In genomic region chr16:49856661-49857060, GRCm38 (mm10) we compare ENCODE assay signal across 8 mouse cellular contexts. TPM values are rescaled to one million over a fixed set of nuclear protein-coding genes. Genes with fewer than 3 reads are reported as not detected.
DNase-seq lines count a peak whose midpoint lies in the region; ATAC-seq and TF ChIP-seq lines count a peak whose summit lies in the region.

No protein-coding gene starts in this region.

- peak overlapping the region; percentile 30 for H3ac ChIP-seq in C2C12 (ENCODE audit: control insufficient read depth, insufficient read length, low read depth)

- peaks cover 6% of the 10 kb centered on the region for H3K4me1 ChIP-seq in heart, embryonic 11.5 days (ENCODE audit: control insufficient read depth, insufficient read depth, low read length)
- H3K4me1 ChIP-seq in forebrain, embryonic 12.5 days, result peaks cover 22% of the 10 kb centered on the region
- peaks cover 39 to 47% of the 10 kb centered on the region in 2 experiments for H3K4me1 ChIP-seq in liver, embryonic 14.5 days (replicated peaks; ENCODE audit: control insufficient read depth in 2 of 2, insufficient read depth in 2 of 2, low read length in 1 of 2)

- no peak for TF ChIP-seq CTCF in C2C12 (IDR thresholded peaks at IDR 0.05; ENCODE audit: control insufficient read depth, insufficient read depth, insufficient read length)
- no peak for TF ChIP-seq CTCF in liver, embryonic 14.5 days (IDR thresholded peaks at IDR 0.05; ENCODE audit: low read depth)

- intact Hi-C loops in heart, postnatal 14 days (cut with DNase I), result loop anchor here (1.0 to 5.0 kb wide), 6 partner anchors 51 to 334 kb away; partner anchors contain the start of gene Ift57
- intact Hi-C loops in left cerebral cortex, postnatal 14 days (cut with DNase I), result loop anchor here (5.0 to 10.0 kb wide), 5 partner anchors 92 to 354 kb away; no protein-coding TSS in a partner anchor

- H3K4me3 ChIP-seq in heart, embryonic 11.5 days (ENCODE audit: low read depth, low read length), result peak overlapping the region; percentile 73
- peak overlapping the region; percentile 72 for H3K4me3 ChIP-seq in C2C12 (ENCODE audit: insufficient read depth, poor library complexity, severe bottlenecking)
- peak overlapping the region; percentile 89 for H3K4me3 ChIP-seq in forebrain, embryonic 12.5 days (replicated peaks)
- H3K4me3 ChIP-seq in liver, embryonic 14.5 days (ENCODE audit: insufficient read depth in 1 of 2, low read depth in 2 of 2, low read length in 2 of 2), result peak overlapping the region; percentile 61 to 90

- H3K79me3 ChIP-seq in C2C12 (ENCODE audit: low read depth), result peaks cover 52% of the 10 kb centered on the region

- H3K27ac ChIP-seq in heart, embryonic 11.5 days (ENCODE audit: low read depth, low read length), result no peak overlapping the region
- no peak overlapping the region for H3K27ac ChIP-seq in forebrain, embryonic 12.5 days
- H3K27ac ChIP-seq in liver, embryonic 14.5 days, result peak overlapping the region; percentile 98

- 28% methylated on average over 8 of the region's 8 CpGs for WGBS in heart, embryonic 11.5 days (ENCODE audit: insufficient replicate concordance)
- WGBS in forebrain, embryonic 12.5 days, result 21% methylated on average over 8 of the region's 8 CpGs
- 4% methylated on average over 8 of the region's 8 CpGs for WGBS in liver, embryonic 14.5 days (ENCODE audit: insufficient replicate concordance)

- no peak for DNase-seq in heart, postnatal 14 days
- no peak for DNase-seq in liver, embryonic 14.5 days (ENCODE audit: low read depth in 3 of 3, low spot score in 3 of 3)
- no peak for DNase-seq in B cell, adult 2 months
- no peak for DNase-seq in left cerebral cortex, postnatal 14 days (ENCODE audit: low spot score in 2 of 2)

- peaks cover 70% of the 10 kb centered on the region for H3K79me2 ChIP-seq in C2C12 (ENCODE audit: control insufficient read depth, insufficient read depth)

- H3K27me3 ChIP-seq in heart, embryonic 11.5 days (ENCODE audit: control insufficient read depth, insufficient read depth, low read length), result no peaks in the 10 kb centered on the region
- H3K27me3 ChIP-seq in C2C12 (ENCODE audit: control insufficient read depth, insufficient read depth, insufficient read length), result no peaks in the 10 kb centered on the region
- H3K27me3 ChIP-seq in forebrain, embryonic 12.5 days, result no peaks in the 10 kb centered on the region
- no peaks in the 10 kb centered on the region for H3K27me3 ChIP-seq in liver, embryonic 14.5 days (ENCODE audit: control insufficient read depth, insufficient read depth, low read length)

- no peaks in the 10 kb centered on the region for H3K36me3 ChIP-seq in heart, embryonic 11.5 days (ENCODE audit: control insufficient read depth, insufficient read depth, low read length)
- H3K36me3 ChIP-seq in C2C12 (ENCODE audit: control insufficient read depth, insufficient read depth), result no peaks in the 10 kb centered on the region
- no peaks in the 10 kb centered on the region for H3K36me3 ChIP-seq in forebrain, embryonic 12.5 days (replicated peaks)
- H3K36me3 ChIP-seq in liver, embryonic 14.5 days (replicated peaks; ENCODE audit: control insufficient read depth, insufficient read depth, low read depth), result peaks cover 37% of the 10 kb centered on the region

- TF ChIP-seq EP300 in liver, embryonic 14.5 days (IDR thresholded peaks at IDR 0.05; ENCODE audit: low read depth), result no peak

- peak overlapping the region; percentile 69 for H3K4me2 ChIP-seq in heart, embryonic 11.5 days
- H3K4me2 ChIP-seq in forebrain, embryonic 12.5 days, result peak overlapping the region; percentile 68
- H3K4me2 ChIP-seq in liver, embryonic 14.5 days (ENCODE audit: low read depth), result peak overlapping the region; percentile 88

- ATAC-seq in heart, embryonic 11.5 days (replicated peaks; ENCODE audit: insufficient number of reproducible peaks, low FRiP score, low TSS enrichment), result no peak
- ATAC-seq in forebrain, embryonic 12.5 days (ENCODE audit: low FRiP score), result no peak
- ATAC-seq in liver, embryonic 14.5 days (ENCODE audit: insufficient read depth), result no peak
- ATAC-seq in CD4-positive, CD25-positive, alpha-beta regulatory T cell, adult 4 months, result no peak

- H3K9ac ChIP-seq in heart, embryonic 11.5 days (ENCODE audit: low read depth, low read length), result peak overlapping the region; percentile 88
- H3K9ac ChIP-seq in forebrain, embryonic 12.5 days, result peak overlapping the region; percentile 93
- peak overlapping the region; percentile 99 for H3K9ac ChIP-seq in liver, embryonic 14.5 days (replicated peaks)

- no peaks in the 10 kb centered on the region for H3K9me3 ChIP-seq in heart, embryonic 11.5 days (replicated peaks; ENCODE audit: control insufficient read depth, low read length)
- no peaks in the 10 kb centered on the region for H3K9me3 ChIP-seq in forebrain, embryonic 12.5 days
- no peaks in the 10 kb centered on the region for H3K9me3 ChIP-seq in liver, embryonic 14.5 days (ENCODE audit: control insufficient read depth, low read length)

TF ChIP-seq in C2C12, 6 proteins besides CTCF, POLR2A, EP300 and RAD21:
- TF ChIP-seq MYOD1 (IDR thresholded peaks at IDR 0.05; ENCODE audit: control insufficient read depth, insufficient read length, low read depth) (no peak), MAX (IDR thresholded peaks at IDR 0.05) (no peak), FOSL1 (IDR thresholded peaks at IDR 0.05; ENCODE audit: insufficient read depth, low read length, poor library complexity, severe bottlenecking) (no peak), USF1 (IDR thresholded peaks at IDR 0.05; ENCODE audit: low read depth) (no peak), CEBPB (IDR thresholded peaks at IDR 0.05; ENCODE audit: low read depth) (no peak)

RNA-seq across cellular contexts. Expression of gene Cd47, which starts 56.3 kb away (rescaled TPM):
- polyA plus RNA-seq in heart, embryonic 11.5 days (2014; fragmentation: Nextera tagmentation; extraction: Ambion mirVana), result 55.3 and 58.5 TPM in 2 replicates
- total RNA-seq in heart, postnatal 14 days (2021), result 10 to 100 TPM; 67.1 to 71.3 TPM
- polyA plus RNA-seq in C2C12 (2012; fragmentation: generic; extraction: Trizol), result 76.0 TPM
- polyA plus RNA-seq in forebrain, embryonic 12.5 days (2016; fragmentation: Nextera tagmentation; extraction: Ambion mirVana), result 61.0 and 61.4 TPM in 2 replicates
- 54.3 and 82.5 TPM in 2 replicates for polyA plus RNA-seq in liver, embryonic 14.5 days (2012; rRNA removed)
- polyA plus RNA-seq in liver, embryonic 14.5 days (2014; fragmentation: Nextera tagmentation; extraction: Ambion mirVana), result 331 and 345 TPM in 2 replicates
- total RNA-seq in left cerebral cortex, postnatal 14 days (2021), result 100 to 1,000 TPM; 281 to 288 TPM
- 100 to 1,000 TPM; 184 to 254 TPM for polyA plus RNA-seq in CD4-positive, CD25-positive, alpha-beta regulatory T cell, adult 4 months (2017; shearing (Covaris generic))
